Mouse (Mus musculus): Measurements from ENCODE around the gene Pip. TPM values are rescaled to one million over a fixed set of nuclear protein-coding genes. Genes with fewer than 3 reads are reported as not detected.

The Pip gene
- not detected in 2 replicates for polyA plus RNA-seq (2015; fragmentation: Nextera tagmentation; extraction: Ambion mirVana)

DNA sequence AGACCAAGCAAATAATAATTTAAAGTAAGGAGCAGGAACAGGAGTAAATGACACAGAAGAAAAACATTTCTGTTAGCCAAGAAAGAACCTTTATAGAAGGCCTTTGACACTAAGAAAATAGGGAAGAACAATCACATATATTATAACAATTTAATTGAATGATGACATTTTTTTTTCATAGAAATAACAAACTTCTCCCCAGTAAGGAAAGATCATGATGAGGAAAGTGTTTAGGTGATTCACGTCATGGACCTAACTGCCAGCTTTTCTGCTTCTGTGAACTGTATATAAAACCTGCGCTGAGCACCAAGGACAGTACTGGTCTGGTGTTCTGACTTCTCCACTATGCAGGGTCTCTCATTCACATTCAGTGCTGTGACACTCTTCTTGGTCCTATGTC lies at the start of gene Pip:
TSS of gene Pip (plus strand) at position 301 of the 400 bp plus-strand sequence.

DNA sequence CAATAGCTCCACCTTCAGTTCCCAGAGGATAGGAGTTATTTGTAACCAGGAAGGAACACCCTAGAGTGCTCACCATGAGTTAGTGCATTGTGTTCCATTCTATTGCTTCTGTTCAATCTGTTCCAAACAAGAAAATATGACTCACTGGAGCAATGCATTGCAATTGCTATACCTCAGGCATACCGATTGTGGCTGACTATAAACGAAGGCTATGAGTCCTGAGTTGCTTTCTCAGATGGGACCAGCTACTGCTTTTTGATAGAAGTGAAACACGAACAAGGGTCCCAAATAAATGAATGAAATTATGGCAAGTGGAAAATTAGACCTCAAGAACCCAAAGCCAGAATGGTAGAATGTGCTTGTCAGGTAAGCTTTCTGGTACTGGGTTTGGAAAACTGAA lies 5.4 kb downstream of the Pip start, which contains the start of gene Sval2:
TSS of gene Sval2 (plus strand) at position 301 of the 400 bp plus-strand sequence.

Other genes with a start within 250 kb of the Pip start
- 36.4 and 50.8 TPM in 2 replicates for gene Ephb6, start 242.1 kb upstream of the Pip start, polyA plus RNA-seq (2015; fragmentation: Nextera tagmentation; extraction: Ambion mirVana)
- gene Trpv6, start 211.1 kb upstream of the Pip start, polyA plus RNA-seq (2015; fragmentation: Nextera tagmentation; extraction: Ambion mirVana), result 0.74 and 0.77 TPM in 2 replicates
- not detected in 2 replicates for gene Trpv5, start 166.8 kb upstream of the Pip start, polyA plus RNA-seq (2015; fragmentation: Nextera tagmentation; extraction: Ambion mirVana)
- not detected in 2 replicates for gene Llcfc1, start 163.1 kb upstream of the Pip start, polyA plus RNA-seq (2015; fragmentation: Nextera tagmentation; extraction: Ambion mirVana)
- gene Kel, start 143.2 kb upstream of the Pip start, polyA plus RNA-seq (2015; fragmentation: Nextera tagmentation; extraction: Ambion mirVana), result 0.43 TPM in 1 of 2 replicates, not detected in the other
- not detected in 2 replicates for gene Olfr459, start 72.4 kb upstream of the Pip start, polyA plus RNA-seq (2015; fragmentation: Nextera tagmentation; extraction: Ambion mirVana)
- gene Sval2, start 5.5 kb downstream of the Pip start, polyA plus RNA-seq (2015; fragmentation: Nextera tagmentation; extraction: Ambion mirVana), result not detected in 2 replicates
- not detected in 2 replicates for gene Sval1, start 104.1 kb downstream of the Pip start, polyA plus RNA-seq (2015; fragmentation: Nextera tagmentation; extraction: Ambion mirVana)
- not detected in 2 replicates for gene Sval3, start 120.6 kb downstream of the Pip start, polyA plus RNA-seq (2015; fragmentation: Nextera tagmentation; extraction: Ambion mirVana)
- not detected in 2 replicates for gene Sva, start 190.9 kb downstream of the Pip start, polyA plus RNA-seq (2015; fragmentation: Nextera tagmentation; extraction: Ambion mirVana)